Comparison of ENCODE assay signal across 27 mouse cellular contexts in the genomic region with DNA sequence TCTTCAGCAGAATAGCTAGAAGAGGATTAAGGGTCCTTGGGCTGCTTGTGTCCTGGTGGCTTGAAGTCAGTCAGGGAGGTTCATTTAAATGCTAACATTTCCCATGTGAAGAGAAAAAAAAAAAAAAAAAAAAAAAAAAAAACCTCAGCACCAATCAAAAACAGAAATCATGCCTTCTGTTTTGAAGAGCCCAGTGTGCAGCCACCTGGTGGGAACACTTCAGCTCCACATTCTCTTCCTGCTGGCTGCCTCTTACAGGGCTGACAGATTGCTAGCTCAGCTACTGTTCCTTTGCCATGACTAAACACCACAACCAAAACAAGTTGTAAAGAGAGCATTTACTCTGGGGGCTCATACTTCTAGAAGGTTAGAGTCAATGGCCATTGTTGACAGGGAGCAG.
DNase-seq lines count a peak whose midpoint lies in the region; ATAC-seq and TF ChIP-seq lines count a peak whose summit lies in the region.
"Had no signal": no experiment of that assay in that cellular context is flagged by ENCODE, and none has a peak within 500 bp of the region (broad histone marks: within the 10 kb centered on the region; RNA-seq: fewer than 3 reads in every experiment).

No protein-coding gene starts in this region.

- intact Hi-C loops in heart, postnatal 10 days (cut with DNase I), result no loop called here

- peak overlapping the region; percentile 88 for H3K27ac ChIP-seq in cerebellum, adult 2 months (ENCODE audit: insufficient read depth, low read length)
- no peak overlapping the region for H3K27ac ChIP-seq in hindbrain, embryonic 10.5 days
- H3K27ac ChIP-seq: forebrain, embryonic 12.5 days; heart, embryonic 13.5 days; limb, embryonic 12.5 days; liver, embryonic 15.5 days; neural tube, embryonic 15.5 days; stomach, embryonic 15.5 days had no signal

- H3K27me3 ChIP-seq in cerebellum, adult 2 months (ENCODE audit: control insufficient read depth, insufficient read depth, low read length), result no peaks in the 10 kb centered on the region
- no peaks in the 10 kb centered on the region for H3K27me3 ChIP-seq in hindbrain, embryonic 10.5 days (ENCODE audit: insufficient read depth, poor library complexity, severe bottlenecking)
- H3K27me3 ChIP-seq: CH12.LX; forebrain, embryonic 12.5 days; heart, embryonic 13.5 days; limb, embryonic 12.5 days; liver, embryonic 15.5 days; neural tube, embryonic 15.5 days; stomach, embryonic 15.5 days had no signal

- H3K4me3 ChIP-seq in cerebellum, adult 2 months (replicated peaks; ENCODE audit: insufficient read depth, low read depth, low read length), result no peak overlapping the region
- H3K4me3 ChIP-seq in hindbrain, embryonic 10.5 days, result no peak overlapping the region
- H3K4me3 ChIP-seq: erythroblast, embryonic 14.5 days; forebrain, embryonic 12.5 days; heart, embryonic 13.5 days; limb, embryonic 12.5 days; liver, embryonic 15.5 days; neural tube, embryonic 15.5 days; stomach, embryonic 15.5 days had no signal

- no peak; the same call in 1 of the 2 replicates for TF ChIP-seq CTCF in cerebellum, adult 2 months (IDR thresholded peaks at IDR 0.05; ENCODE audit: borderline replicate concordance, insufficient read depth, low read depth, low read length)

- no peak for DNase-seq in cerebellum, adult 8-10 months
- DNase-seq in layer of hippocampus, adult 11-12 months (ENCODE audit: low spot score), result peak; percentile 28
- DNase-seq in layer of hippocampus, postnatal 10 days (ENCODE audit: low spot score in 2 of 2), result no peak
- DNase-seq in brain, adult 2 months (ENCODE audit: low read depth, low spot score), result peak; percentile 91
- DNase-seq in cerebellum, adult 2 months, result peak; percentile 51 to 77
- DNase-seq in hindbrain, embryonic 10.5 days (ENCODE audit: low spot score), result no peak
- no peak for DNase-seq in heart, postnatal 10 days
- DNase-seq: adrenal gland, adult 8-10 months; heart, postnatal 14 days; kidney, adult 2 months; kidney, postnatal 4 days; lung, embryonic 14.5 days; lung, postnatal 14 days; midbrain, embryonic 14.5 days; retina, postnatal 1 day; right cerebral cortex, postnatal 14 days; thymus, postnatal 25 days had no signal

- H3K9me3 ChIP-seq in hindbrain, embryonic 10.5 days, result no peaks in the 10 kb centered on the region
- H3K9me3 ChIP-seq: forebrain, embryonic 12.5 days; heart, embryonic 13.5 days; liver, embryonic 15.5 days; neural tube, embryonic 15.5 days; stomach, embryonic 15.5 days had no signal

- no peaks in the 10 kb centered on the region for H3K36me3 ChIP-seq in hindbrain, embryonic 10.5 days
- H3K36me3 ChIP-seq: forebrain, embryonic 12.5 days; heart, embryonic 13.5 days; limb, embryonic 12.5 days; liver, embryonic 15.5 days; neural tube, embryonic 15.5 days; stomach, embryonic 15.5 days had no signal

- ATAC-seq in cerebellum, adult (ENCODE audit: insufficient number of reproducible peaks, low FRiP score, low TSS enrichment), result peak; percentile 75
- ATAC-seq: hindbrain, embryonic 16.5 days had no signal

- no peak for TF ChIP-seq POLR2A in cerebellum, adult 2 months (IDR thresholded peaks at IDR 0.05; ENCODE audit: borderline replicate concordance, insufficient read depth, low read length)

- peaks cover 36% of the 10 kb centered on the region for H3K4me1 ChIP-seq in cerebellum, adult 2 months (ENCODE audit: control insufficient read depth, insufficient read depth, low read length)
- 0 out of 2 replicates have a peak, but pooled peaks cover 10% of the 10 kb centered on the region for H3K4me1 ChIP-seq in hindbrain, embryonic 10.5 days (replicated peaks)
- H3K4me1 ChIP-seq: forebrain, embryonic 12.5 days; limb, embryonic 12.5 days; liver, embryonic 15.5 days; neural tube, embryonic 15.5 days; stomach, embryonic 15.5 days had no signal

Comparison
In these comparisons a context has a peak if more than half of its experiments do, and no peak if none do; other contexts are left out.
1. DNase-seq: peak in layer of hippocampus, adult 11-12 months (single experiment), brain, adult 2 months (single experiment) and cerebellum, adult 2 months (2 of 2); none in cerebellum, adult 8-10 months (single experiment), layer of hippocampus, postnatal 10 days (0 of 2), hindbrain, embryonic 10.5 days (single experiment) and heart, postnatal 10 days (0 of 2).